Mouse (Mus musculus): ENCODE results near the gene Ucn. TPM values are rescaled to one million over a fixed set of nuclear protein-coding genes. Genes with fewer than 3 reads are reported as not detected.

The Ucn gene
- polyA plus RNA-seq, 1 experiment from 2014 or later = not detected

DNA sequence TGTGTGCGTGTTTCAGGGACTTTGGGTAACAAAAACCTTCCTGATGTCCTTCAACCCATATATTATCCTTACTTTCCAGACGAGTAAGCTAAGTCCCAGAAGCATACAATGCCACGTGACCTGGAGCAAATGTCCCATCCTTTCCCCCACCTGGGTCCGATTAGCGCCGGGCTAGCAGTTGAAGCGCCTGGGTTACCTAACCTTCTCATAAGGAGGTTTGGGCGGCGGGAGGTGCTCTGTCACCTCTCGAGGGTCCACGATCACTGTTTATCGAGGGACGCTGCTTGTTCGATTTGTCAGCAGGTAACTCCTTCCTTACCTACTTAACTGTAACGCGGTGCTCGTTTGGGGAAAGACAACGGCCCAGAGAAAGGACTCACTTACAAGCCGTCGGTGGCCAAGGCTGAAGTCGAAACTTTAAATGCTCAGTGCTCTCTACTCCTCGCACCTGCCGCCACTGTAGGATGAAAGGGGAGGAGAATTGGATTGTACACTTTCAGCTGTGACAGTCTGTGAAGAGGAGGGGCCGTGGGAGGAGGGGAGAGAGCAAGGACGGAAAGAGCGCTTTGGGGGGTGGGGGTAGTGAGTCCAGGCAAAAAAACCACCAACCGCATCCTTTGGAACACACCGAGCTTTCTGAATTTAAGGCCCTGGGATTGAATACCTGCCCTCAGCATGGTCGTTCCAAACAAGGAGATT, 44.4 kb downstream of the Ucn start:
- Histone ChIP-seq H3K36me3 (ENCODE audit: control insufficient read depth, insufficient read depth, low read length) (no peaks in the 10 kb centered on the region), H3K4me2 (ENCODE audit: low read length) (peak overlapping the region; percentile 35; the same call in 1 of the 2 replicates), H3K27ac (ENCODE audit: low read depth, low read length) (no peak overlapping the region), H3K4me3 (ENCODE audit: low read depth, low read length) (peak overlapping the region; percentile 18; the same call in 1 of the 2 replicates), H3K9me3 (replicated peaks; ENCODE audit: control insufficient read depth, low read length) (no peaks in the 10 kb centered on the region), H3K9ac (ENCODE audit: low read length) (no peak overlapping the region), H3K27me3 (replicated peaks; ENCODE audit: control insufficient read depth, insufficient read depth, low read length) (peaks cover 73% of the 10 kb centered on the region), H3K4me1 (ENCODE audit: control insufficient read depth, insufficient read depth, low read length) (peaks cover 14% of the 10 kb centered on the region; the same call in 1 of the 2 replicates)
- DNase-seq (ENCODE audit: low spot score) (no peak), ATAC-seq (no peak)
- 2% methylated on average over 29 of the region's 29 CpGs for WGBS

DNA sequence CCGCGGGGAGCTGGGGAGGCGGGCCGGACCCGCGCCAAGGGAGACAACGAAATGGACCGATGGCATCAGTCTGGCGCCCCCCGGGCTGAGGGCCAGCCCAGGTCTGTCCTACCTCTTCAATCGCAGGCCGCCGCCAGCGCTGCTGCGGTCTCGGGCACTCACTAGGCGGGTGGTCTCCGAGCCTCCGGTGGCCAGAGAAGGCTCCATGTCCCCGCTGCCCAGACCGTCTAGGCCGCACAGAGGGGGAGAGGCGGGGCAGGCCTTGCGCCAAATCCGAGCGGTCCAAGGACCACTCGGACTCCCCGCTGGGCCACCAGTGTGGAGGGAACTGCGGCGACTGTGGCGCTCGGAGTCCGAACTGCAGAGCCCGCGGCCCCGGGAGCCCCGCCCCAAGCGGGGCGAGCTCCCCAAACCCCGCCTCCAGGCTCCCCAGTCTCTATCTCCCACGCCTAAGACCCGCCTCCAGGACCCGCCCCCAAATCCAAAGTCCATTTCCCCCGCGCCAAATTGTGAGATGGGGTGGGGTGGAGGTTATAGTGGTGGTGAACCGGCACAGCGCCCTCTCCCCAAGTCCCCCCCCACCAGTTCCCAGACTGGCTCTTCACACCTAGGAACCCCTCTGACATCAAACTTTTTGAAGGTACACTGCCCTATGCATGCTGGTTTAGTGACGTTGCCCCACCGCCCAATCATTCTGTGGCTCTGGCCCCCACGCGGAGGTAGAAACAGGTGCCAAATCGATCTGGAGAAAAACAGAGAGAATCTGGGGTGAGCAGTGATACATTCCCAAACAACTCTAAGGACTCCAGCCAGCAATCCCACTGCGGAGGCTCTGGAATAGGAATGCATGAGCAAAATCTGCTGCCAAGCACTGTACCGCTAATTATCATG, 45.2 kb downstream of the Ucn start:
- WGBS = 0% methylated on average over 43 of the region's 54 CpGs
- Histone ChIP-seq H3K4me1 (ENCODE audit: control insufficient read depth, insufficient read depth, low read length) (peaks cover 14% of the 10 kb centered on the region; the same call in 1 of the 2 replicates), H3K27ac (ENCODE audit: low read depth, low read length) (no peak overlapping the region), H3K36me3 (ENCODE audit: control insufficient read depth, insufficient read depth, low read length) (no peaks in the 10 kb centered on the region), H3K9me3 (replicated peaks; ENCODE audit: control insufficient read depth, low read length) (no peaks in the 10 kb centered on the region), H3K4me3 (ENCODE audit: low read depth, low read length) (peak overlapping the region; percentile 35), H3K4me2 (ENCODE audit: low read length) (peak overlapping the region; percentile 62), H3K27me3 (replicated peaks; ENCODE audit: control insufficient read depth, insufficient read depth, low read length) (peaks cover 73% of the 10 kb centered on the region), H3K9ac (ENCODE audit: low read length) (peak overlapping the region; percentile 51)
- ATAC-seq (peak; percentile 66), DNase-seq (ENCODE audit: low spot score) (peak; percentile 66)

GRCm38 (mm10) chr5:31092231-31092975, 46.2 kb downstream of the Ucn start:
- DNase-seq (ENCODE audit: low spot score) = no peak
- 1% methylated on average over 31 of the region's 53 CpGs for WGBS

More at GRCm38 (mm10) chr5:31092231-31092975, 46.2 kb downstream of the Ucn start:
- no peak overlapping the region for H3K27ac ChIP-seq (ENCODE audit: low read depth, low read length)
- H3K9ac ChIP-seq (ENCODE audit: low read length) = peak overlapping the region; percentile 51
- no peaks in the 10 kb centered on the region for H3K9me3 ChIP-seq (replicated peaks; ENCODE audit: control insufficient read depth, low read length)
- peaks cover 14% of the 10 kb centered on the region; the same call in 1 of the 2 replicates for H3K4me1 ChIP-seq (ENCODE audit: control insufficient read depth, insufficient read depth, low read length)
- peak overlapping the region; percentile 62 for H3K4me2 ChIP-seq (ENCODE audit: low read length)
- peak overlapping the region; percentile 35 for H3K4me3 ChIP-seq (ENCODE audit: low read depth, low read length)
- ATAC-seq = no peak
- H3K27me3 ChIP-seq (replicated peaks; ENCODE audit: control insufficient read depth, insufficient read depth, low read length) = peaks cover 72% of the 10 kb centered on the region
- no peaks in the 10 kb centered on the region for H3K36me3 ChIP-seq (ENCODE audit: control insufficient read depth, insufficient read depth, low read length)

Other genes starting within 250 kb of the Ucn start
- 265 and 340 TPM in 2 replicates for gene Ost4, start 231.0 kb downstream of the Ucn start, polyA plus RNA-seq (2014; fragmentation: Nextera tagmentation; extraction: Ambion mirVana)
- gene Emilin1, start 225.4 kb downstream of the Ucn start, polyA plus RNA-seq (2014; fragmentation: Nextera tagmentation; extraction: Ambion mirVana) = 8.6 and 11.6 TPM in 2 replicates
- 8.3 and 11.2 TPM in 2 replicates for gene Khk, start 217.4 kb downstream of the Ucn start, polyA plus RNA-seq (2014; fragmentation: Nextera tagmentation; extraction: Ambion mirVana)
- gene Cgref1, start 193.2 kb downstream of the Ucn start, polyA plus RNA-seq (2014; fragmentation: Nextera tagmentation; extraction: Ambion mirVana) = 21.4 and 26.2 TPM in 2 replicates
- 79.3 and 92.0 TPM in 2 replicates for gene Preb, start 178.5 kb downstream of the Ucn start, polyA plus RNA-seq (2014; fragmentation: Nextera tagmentation; extraction: Ambion mirVana)
- not detected in 2 replicates for gene Tcf23, start 170.2 kb downstream of the Ucn start, polyA plus RNA-seq (2014; fragmentation: Nextera tagmentation; extraction: Ambion mirVana)
- gene Atraid, start 90.5 kb downstream of the Ucn start, polyA plus RNA-seq (2014; fragmentation: Nextera tagmentation; extraction: Ambion mirVana) = 167 and 200 TPM in 2 replicates
- 12.1 and 13.7 TPM in 2 replicates for gene Slc5a6, start 89.9 kb downstream of the Ucn start, polyA plus RNA-seq (2014; fragmentation: Nextera tagmentation; extraction: Ambion mirVana)
- 16.5 and 19.4 TPM in 2 replicates for gene Cad, start 84.0 kb downstream of the Ucn start, polyA plus RNA-seq (2014; fragmentation: Nextera tagmentation; extraction: Ambion mirVana)
- gene Dnajc5g, start 32.5 kb downstream of the Ucn start, polyA plus RNA-seq (2014; fragmentation: Nextera tagmentation; extraction: Ambion mirVana) = not detected in 2 replicates
- 2.0 TPM in 2 replicates for gene Slc30a3, start 30.6 kb downstream of the Ucn start, polyA plus RNA-seq (2014; fragmentation: Nextera tagmentation; extraction: Ambion mirVana)
- not detected in 2 replicates for gene Trim54, start 22.1 kb downstream of the Ucn start, polyA plus RNA-seq (2014; fragmentation: Nextera tagmentation; extraction: Ambion mirVana)
- gene Mpv17, start 15.4 kb upstream of the Ucn start, polyA plus RNA-seq (2014; fragmentation: Nextera tagmentation; extraction: Ambion mirVana) = 36.6 and 37.4 TPM in 2 replicates
- 1.1 and 2.0 TPM in 2 replicates for gene Gm29609, start 41.1 kb upstream of the Ucn start, polyA plus RNA-seq (2014; fragmentation: Nextera tagmentation; extraction: Ambion mirVana)
- 45.7 and 47.5 TPM in 2 replicates for gene Gtf3c2, start 41.3 kb upstream of the Ucn start, polyA plus RNA-seq (2014; fragmentation: Nextera tagmentation; extraction: Ambion mirVana)
- gene Snx17, start 54.4 kb upstream of the Ucn start, polyA plus RNA-seq (2014; fragmentation: Nextera tagmentation; extraction: Ambion mirVana) = 135 and 142 TPM in 2 replicates
- 84.5 and 87.3 TPM in 2 replicates for gene Eif2b4, start 54.6 kb upstream of the Ucn start, polyA plus RNA-seq (2014; fragmentation: Nextera tagmentation; extraction: Ambion mirVana)
- gene Zfp513, start 63.5 kb upstream of the Ucn start, polyA plus RNA-seq (2014; fragmentation: Nextera tagmentation; extraction: Ambion mirVana) = 7.2 and 8.7 TPM in 2 replicates
- gene Ppm1g, start 81.9 kb upstream of the Ucn start, polyA plus RNA-seq (2014; fragmentation: Nextera tagmentation; extraction: Ambion mirVana) = 133 and 143 TPM in 2 replicates
- gene Nrbp1, start 102.0 kb upstream of the Ucn start, polyA plus RNA-seq (2014; fragmentation: Nextera tagmentation; extraction: Ambion mirVana) = 160 and 167 TPM in 2 replicates
- gene Gm9970, start 102.4 kb upstream of the Ucn start, polyA plus RNA-seq (2014; fragmentation: Nextera tagmentation; extraction: Ambion mirVana) = 0.47 and 1.2 TPM in 2 replicates
- 2.0 and 2.8 TPM in 2 replicates for gene Krtcap3, start 112.9 kb upstream of the Ucn start, polyA plus RNA-seq (2014; fragmentation: Nextera tagmentation; extraction: Ambion mirVana)
- 24.0 and 29.7 TPM in 2 replicates for gene Ift172, start 152.3 kb upstream of the Ucn start, polyA plus RNA-seq (2014; fragmentation: Nextera tagmentation; extraction: Ambion mirVana)
- 68.0 and 72.6 TPM in 2 replicates for gene Fndc4, start 157.3 kb upstream of the Ucn start, polyA plus RNA-seq (2014; fragmentation: Nextera tagmentation; extraction: Ambion mirVana)
- gene Gckr, start 158.6 kb upstream of the Ucn start, polyA plus RNA-seq (2014; fragmentation: Nextera tagmentation; extraction: Ambion mirVana) = not detected in 2 replicates